Mouse (Mus musculus) C2C12 (cell line): ENCODE results near the gene Ssc4d. TPM values are rescaled to one million over a fixed set of nuclear protein-coding genes. Genes with fewer than 3 reads are reported as not detected.

Experiments
- H3K27me3 ChIP-seq: one replicate; pipeline ENCODE4 v1.6.1; 2011; ENCODE audit not compliant: control insufficient read depth, insufficient read depth, insufficient read length
- H3K36me3 ChIP-seq: one replicate; pipeline ENCODE4 v1.6.1; 2011; ENCODE audit not compliant: control insufficient read depth, insufficient read depth
- H3K4me3 ChIP-seq: one replicate; pipeline ENCODE4 v1.5.1; 2011; ENCODE audit warnings: mild to moderate bottlenecking, control low read depth; ENCODE audit not compliant: poor library complexity, insufficient read depth, severe bottlenecking
- H3K79me2 ChIP-seq: one replicate; pipeline ENCODE4 v1.6.1; 2011; ENCODE audit not compliant: control insufficient read depth, insufficient read depth
- H3K79me3 ChIP-seq: one replicate; pipeline ENCODE4 v1.6.1; 2011; ENCODE audit warnings: low read depth, control low read depth
- H3ac ChIP-seq: one replicate; pipeline ENCODE3; 2011; ENCODE audit warnings: low read depth; ENCODE audit not compliant: control insufficient read depth, insufficient read length
- CEBPB ChIP-seq: IDR thresholded peaks from one replicate; pipeline ENCODE4 v1.6.1; 2011; ENCODE audit warnings: low read depth, mild to moderate bottlenecking, control low read depth, moderate library complexity
- CTCF ChIP-seq: IDR thresholded peaks from one replicate; pipeline ENCODE4 v1.5.1; 2011; ENCODE audit not compliant: control insufficient read depth, insufficient read depth, insufficient read length
- FOSL1 ChIP-seq: IDR thresholded peaks from one replicate; pipeline ENCODE4 v1.8.0; 2011; ENCODE audit warnings: mild to moderate bottlenecking, low read length; ENCODE audit not compliant: poor library complexity, insufficient read depth, severe bottlenecking
- MAX ChIP-seq: IDR thresholded peaks from one replicate; pipeline ENCODE4 v1.6.1; 2011; ENCODE audit warnings: mild to moderate bottlenecking, control low read depth
- MYOD1 ChIP-seq: IDR thresholded peaks from one replicate; pipeline ENCODE4 v1.6.1; 2011; ENCODE audit warnings: low read depth; ENCODE audit not compliant: control insufficient read depth, insufficient read length
- MYOG ChIP-seq: IDR thresholded peaks from one replicate; pipeline ENCODE4 v1.6.1; 2011; ENCODE audit not compliant: control insufficient read depth, insufficient read length; ENCODE audit errors: extremely low read depth
- USF1 ChIP-seq: IDR thresholded peaks from one replicate; pipeline ENCODE4 v1.6.1; 2011; ENCODE audit warnings: low read depth, mild to moderate bottlenecking, control low read depth, moderate library complexity
- polyA plus RNA-seq: library from polyadenylated mRNA; unstranded; fragments of >200 nt; fragmentation: generic; extraction: Trizol; gene quantifications from one replicate; pipeline ENCODE4 v1.2.1, GENCODE M21; 2012; ENCODE audit warnings: missing spikeins

Ssc4d gene
- polyA plus RNA-seq, 1 experiment, result 3.6 TPM

DNA sequence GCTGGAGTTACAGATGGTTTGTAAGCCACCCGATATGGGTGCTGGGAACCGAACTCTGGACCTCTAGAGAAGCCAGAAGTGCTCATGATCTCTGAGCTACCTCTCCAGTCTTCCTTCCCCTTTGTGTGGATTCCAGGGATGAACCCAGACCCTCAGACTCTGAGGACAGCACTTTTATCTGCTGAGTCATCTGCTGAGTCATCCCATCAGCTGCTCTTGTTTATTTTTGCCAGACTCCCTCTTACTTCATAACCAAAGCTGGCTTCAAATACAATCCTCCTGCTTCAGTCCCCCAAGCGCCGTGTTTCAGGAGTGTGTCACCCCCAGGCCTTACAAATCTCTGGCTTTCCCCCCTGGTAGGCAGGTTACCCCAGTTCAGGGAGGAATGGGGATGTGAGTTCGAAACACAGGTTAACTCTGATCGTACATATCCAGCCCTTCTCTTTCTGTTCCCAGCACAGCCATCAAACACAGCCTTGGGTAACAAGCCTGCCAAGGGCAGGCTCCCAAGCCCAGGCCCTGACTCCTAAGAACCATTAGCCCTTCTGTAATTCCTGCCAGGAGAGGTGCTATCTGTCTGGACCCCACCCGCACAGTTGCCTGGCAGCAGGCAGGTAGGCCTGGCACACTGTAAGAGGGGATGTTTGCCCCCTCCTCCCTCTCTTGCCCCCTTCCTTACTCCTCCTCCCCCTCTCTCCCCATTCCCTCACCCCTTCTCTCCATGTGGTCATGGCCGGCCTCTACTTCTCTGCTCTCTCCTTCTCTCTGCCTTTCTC lies 1.8 kb upstream of the Ssc4d start:
- no peaks in the 10 kb centered on the region for H3K79me3 ChIP-seq
- no peaks in the 10 kb centered on the region for H3K79me2 ChIP-seq
- H3K4me3 ChIP-seq, result no peak overlapping the region
- no peaks in the 10 kb centered on the region for H3K27me3 ChIP-seq
- no peak overlapping the region for H3ac ChIP-seq
- TF ChIP-seq FOSL1 (no peak), USF1 (no peak), MAX (no peak), CTCF (no peak), MYOD1 (no peak), MYOG (no peak), CEBPB (no peak)
- no peaks in the 10 kb centered on the region for H3K36me3 ChIP-seq

GRCm38 (mm10) chr5:135971876-135972275 lies 2.5 kb downstream of the Ssc4d start:
- Histone ChIP-seq H3K36me3 (no peaks in the 10 kb centered on the region), H3ac (no peak overlapping the region), H3K79me2 (no peaks in the 10 kb centered on the region), H3K27me3 (no peaks in the 10 kb centered on the region), H3K4me3 (no peak overlapping the region), H3K79me3 (no peaks in the 10 kb centered on the region)
- no peak for TF ChIP-seq FOSL1
- no peak for TF ChIP-seq MAX
- no peak for TF ChIP-seq CEBPB

GRCm38 (mm10) chr5:135970247-135970646 lies 4.1 kb downstream of the Ssc4d start:
- no peak for TF ChIP-seq CEBPB
- no peak for TF ChIP-seq USF1
- no peak for TF ChIP-seq CTCF
- peak; percentile 88 for TF ChIP-seq MYOD1
- TF ChIP-seq MYOG, result no peak
- Histone ChIP-seq H3K79me3 (no peaks in the 10 kb centered on the region), H3K36me3 (no peaks in the 10 kb centered on the region), H3K27me3 (no peaks in the 10 kb centered on the region), H3K4me3 (no peak overlapping the region), H3K79me2 (no peaks in the 10 kb centered on the region), H3ac (no peak overlapping the region)

DNA sequence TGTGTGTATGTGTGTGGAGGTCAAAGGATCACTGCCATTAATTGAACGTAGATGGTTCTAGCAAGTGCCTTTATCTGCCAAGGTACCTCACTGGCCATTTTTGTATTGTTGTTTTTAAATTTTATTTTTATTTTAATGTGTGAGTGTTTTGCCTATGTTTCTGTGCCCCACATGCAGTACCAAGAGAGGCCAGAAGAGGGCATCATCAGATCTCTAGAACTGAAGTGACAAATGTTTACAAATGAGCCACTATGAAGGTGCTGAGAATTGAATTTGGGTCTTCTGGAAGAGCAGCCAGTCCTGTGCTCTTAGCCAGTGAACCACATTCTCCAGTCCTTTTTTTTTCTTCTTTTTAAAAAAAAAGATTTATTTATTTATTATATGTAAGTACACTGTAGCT lies 5.5 kb downstream of the Ssc4d start:
- TF ChIP-seq FOSL1 (no peak), CTCF (peak; percentile 14)
- H3K79me3 ChIP-seq, result no peaks in the 10 kb centered on the region
- no peak overlapping the region for H3ac ChIP-seq
- H3K4me3 ChIP-seq, result no peak overlapping the region
- no peaks in the 10 kb centered on the region for H3K27me3 ChIP-seq
- no peaks in the 10 kb centered on the region for H3K36me3 ChIP-seq
- H3K79me2 ChIP-seq, result no peaks in the 10 kb centered on the region

GRCm38 (mm10) chr5:135966866-135967265 lies 7.5 kb downstream of the Ssc4d start:
- no peaks in the 10 kb centered on the region for H3K27me3 ChIP-seq
- TF ChIP-seq USF1, result no peak
- peak; percentile 4 for TF ChIP-seq CTCF
- TF ChIP-seq FOSL1, result no peak
- no peaks in the 10 kb centered on the region for H3K79me3 ChIP-seq
- no peaks in the 10 kb centered on the region for H3K36me3 ChIP-seq
- no peak overlapping the region for H3K4me3 ChIP-seq
- H3K79me2 ChIP-seq, result peaks cover under 1% of the 10 kb centered on the region
- no peak overlapping the region for H3ac ChIP-seq

DNA sequence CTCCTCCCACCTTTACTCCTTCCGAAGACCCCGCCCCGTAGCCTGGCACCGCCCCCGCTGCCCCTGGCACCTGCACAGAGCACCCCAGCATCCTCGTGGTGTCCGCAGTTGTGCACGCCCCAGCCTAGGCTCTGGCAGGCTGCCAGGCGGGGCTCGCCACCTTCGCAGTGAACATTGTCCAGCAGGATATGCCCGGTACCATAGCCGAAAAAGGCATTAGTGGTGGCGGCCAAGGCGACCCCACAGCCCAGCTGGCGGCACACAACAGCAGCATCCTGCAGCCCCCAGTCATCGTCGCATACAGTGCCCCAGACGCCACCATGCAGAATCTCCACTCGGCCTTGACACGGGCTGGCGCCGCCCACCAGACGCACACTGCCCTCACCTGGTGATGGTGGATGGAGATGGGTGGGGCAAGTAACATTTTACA lies 8.8 kb downstream of the Ssc4d start:
- Histone ChIP-seq H3ac (no peak overlapping the region), H3K4me3 (no peak overlapping the region), H3K79me3 (no peaks in the 10 kb centered on the region), H3K36me3 (no peaks in the 10 kb centered on the region), H3K79me2 (peaks cover 10% of the 10 kb centered on the region), H3K27me3 (no peaks in the 10 kb centered on the region)
- TF ChIP-seq FOSL1 (no peak), MAX (no peak), MYOG (no peak), USF1 (no peak), CTCF (no peak), CEBPB (no peak), MYOD1 (no peak)
